Mouse (Mus musculus) c-Kit-positive CD71-positive TER-119-positive erythroid progenitor cells, embryonic 14.5 days (primary cell): ENCODE data around the gene Arhgap18.

Source experiments
- DNase-seq: peaks from one replicate; pipeline ENCODE4 v3.0.0-alpha.2; 2013; ENCODE audit warnings: low spot score

Gene Arhgap18

DNA sequence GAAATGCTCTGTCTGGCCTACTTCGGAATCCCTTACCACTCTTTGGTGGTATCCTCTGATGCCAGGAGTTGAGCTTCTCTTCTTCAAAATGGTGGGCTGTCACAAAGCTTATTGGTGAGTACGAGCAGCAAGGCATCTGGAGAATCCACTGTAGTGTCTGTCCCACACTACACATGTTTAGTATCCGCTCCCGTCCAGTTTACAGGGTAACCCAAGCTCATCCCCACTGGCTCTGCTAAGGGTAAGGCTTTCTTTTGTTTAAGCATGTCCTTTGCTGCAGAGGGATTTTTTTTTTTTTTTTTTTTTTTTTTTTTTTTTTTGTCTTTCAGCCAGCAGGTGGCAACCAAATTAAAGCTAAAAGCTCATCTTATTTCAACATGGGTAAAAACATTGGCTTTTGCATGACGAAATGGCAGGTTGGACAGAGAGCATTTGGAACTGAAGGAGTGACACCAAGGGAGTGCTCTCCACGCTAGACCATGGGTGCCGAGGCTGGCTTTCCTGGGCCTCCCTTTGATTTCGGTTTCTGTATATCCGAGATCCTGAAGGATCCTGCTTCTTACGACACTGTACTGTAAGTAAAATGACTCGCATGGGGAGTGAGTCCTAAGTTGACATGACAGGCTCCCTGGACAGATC lies at the start of gene Arhgap18:
Gene Arhgap18, plus strand, starts transcription at position 493 of the 639 bp plus-strand sequence.
- DNase-seq, result no peak

- no peak for DNase-seq
Measured at GRCm38 (mm10) chr10:26710458-26711011, 42.7 kb upstream of the Arhgap18 start.

GRCm38 (mm10) chr10:26711068-26711467 lies 42.2 kb upstream of the Arhgap18 start:
- DNase-seq, result peak; percentile 21

DNA sequence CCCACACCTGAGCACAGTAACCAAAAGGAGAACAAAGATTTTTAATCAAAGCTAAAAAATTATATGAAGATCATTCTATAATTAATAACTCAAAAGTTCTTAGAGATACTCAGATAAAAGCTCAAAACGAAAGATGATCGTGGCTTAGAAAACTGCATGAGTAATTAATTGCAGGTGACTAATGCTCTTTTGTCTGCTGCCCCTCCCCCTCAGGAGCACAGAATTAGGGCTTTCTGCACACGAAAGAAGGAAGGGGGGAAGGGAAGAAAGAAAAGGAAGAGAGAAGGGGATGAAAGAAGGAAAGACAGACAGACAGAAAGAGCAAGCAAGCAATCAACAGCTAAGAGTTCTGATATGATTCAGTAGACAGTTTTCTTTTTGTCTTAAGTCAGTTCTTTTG lies 39.2 kb upstream of the Arhgap18 start:
- DNase-seq, result no peak

DNA sequence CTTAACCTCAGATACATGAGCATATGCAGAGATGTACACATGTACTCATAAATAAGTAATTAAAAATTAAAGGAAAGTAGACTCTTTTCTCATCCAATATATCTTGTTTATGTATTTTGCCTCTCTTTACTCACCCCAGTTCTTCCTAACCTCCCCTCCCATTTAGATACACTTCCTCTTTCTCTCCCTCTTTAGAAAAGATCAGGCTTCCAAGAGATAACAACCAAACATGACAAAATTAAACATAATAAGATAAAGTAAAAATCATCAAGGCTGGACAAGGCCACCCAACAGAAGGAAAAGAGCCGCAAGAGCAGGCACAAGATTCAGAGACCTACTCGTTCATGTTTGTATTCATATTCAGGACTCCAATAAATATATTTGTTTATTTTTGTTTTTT lies 28.5 kb upstream of the Arhgap18 start:
- DNase-seq, result no peak

DNA sequence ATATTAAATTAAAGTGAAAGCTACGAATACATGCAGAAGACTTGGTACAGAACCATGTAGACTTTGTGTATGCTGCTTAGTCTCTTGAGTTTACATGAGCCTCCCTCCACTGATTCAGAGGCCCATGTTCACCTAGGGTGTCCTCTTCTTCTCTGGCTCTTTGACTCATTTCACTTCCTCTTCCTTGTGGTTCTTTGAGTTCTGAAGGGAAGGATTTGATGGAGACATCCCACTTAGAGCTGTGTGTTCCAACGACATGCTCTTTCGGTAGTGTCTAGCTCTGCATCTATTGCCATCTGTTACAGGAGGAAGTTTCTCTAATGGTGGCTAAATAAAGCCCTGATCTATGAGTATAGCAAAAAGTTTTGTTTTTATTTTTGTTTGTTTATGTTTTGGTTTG lies 28.0 kb upstream of the Arhgap18 start:
- DNase-seq, result no peak

DNA sequence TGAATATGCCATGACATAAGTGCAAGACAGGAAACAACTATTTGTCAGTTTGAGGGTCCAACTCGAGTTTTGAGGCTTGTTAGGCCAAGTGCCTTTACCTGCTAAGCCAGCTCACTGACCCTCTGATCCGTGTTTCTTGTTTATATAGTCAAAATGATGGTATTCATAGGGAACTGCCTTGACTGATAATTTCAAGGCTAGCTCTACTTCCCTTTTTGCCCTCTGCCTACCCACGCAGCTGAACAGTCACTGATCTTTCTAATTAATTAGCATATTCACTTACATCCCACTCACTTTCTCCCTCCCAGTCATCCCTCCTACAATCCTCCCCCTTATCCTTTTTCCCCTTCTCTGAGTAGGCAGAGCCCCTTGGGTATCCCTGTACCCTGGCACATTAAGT lies 2.4 kb upstream of the Arhgap18 start:
- DNase-seq, result no peak

- peak; percentile 34 for DNase-seq
Measured at GRCm38 (mm10) chr10:26752064-26752928, 925 bp upstream of the Arhgap18 start.

GRCm38 (mm10) chr10:26754006-26754405 lies 785 bp downstream of the Arhgap18 start:
- DNase-seq, result no peak

DNA sequence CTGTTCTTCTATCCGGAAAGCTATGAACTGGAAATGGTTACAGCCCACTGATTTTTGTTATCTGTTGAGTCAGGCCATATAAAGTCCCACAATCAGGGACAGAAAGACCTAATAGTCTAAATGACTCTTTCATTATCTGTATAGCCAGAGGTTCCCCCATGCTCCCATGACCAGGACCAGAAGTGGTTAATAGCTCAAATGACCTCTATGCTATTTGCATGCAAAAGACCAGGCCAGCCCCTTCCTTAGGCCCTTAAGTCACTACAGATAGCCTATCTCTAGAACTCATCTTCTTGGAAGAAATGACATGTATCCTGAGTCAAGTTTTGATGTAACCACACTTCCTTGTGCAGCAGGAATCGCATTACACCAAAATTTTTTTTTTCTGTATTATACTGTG lies 4.0 kb downstream of the Arhgap18 start:
- no peak for DNase-seq

GRCm38 (mm10) chr10:26759469-26759868 lies 6.2 kb downstream of the Arhgap18 start:
- no peak for DNase-seq

DNA sequence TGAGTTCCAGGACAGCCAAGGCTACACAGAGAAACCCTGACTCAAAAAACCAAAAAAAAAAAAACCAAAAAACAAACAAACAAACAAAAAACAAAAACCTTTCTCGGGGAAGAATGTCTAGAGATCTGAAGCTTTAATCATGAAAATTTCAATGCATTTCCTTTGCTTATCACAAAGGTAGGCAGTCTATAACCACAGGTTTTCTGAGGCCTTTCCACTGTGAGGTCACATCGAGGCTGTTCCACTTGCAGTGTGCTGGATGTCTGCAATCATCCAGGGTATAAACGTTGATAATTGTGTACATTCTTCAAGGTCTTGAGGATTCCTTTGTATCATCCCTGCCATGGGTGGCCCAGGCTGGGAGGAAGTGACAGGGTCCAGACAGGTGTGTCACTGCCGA lies 7.9 kb downstream of the Arhgap18 start:
- no peak for DNase-seq

DNA sequence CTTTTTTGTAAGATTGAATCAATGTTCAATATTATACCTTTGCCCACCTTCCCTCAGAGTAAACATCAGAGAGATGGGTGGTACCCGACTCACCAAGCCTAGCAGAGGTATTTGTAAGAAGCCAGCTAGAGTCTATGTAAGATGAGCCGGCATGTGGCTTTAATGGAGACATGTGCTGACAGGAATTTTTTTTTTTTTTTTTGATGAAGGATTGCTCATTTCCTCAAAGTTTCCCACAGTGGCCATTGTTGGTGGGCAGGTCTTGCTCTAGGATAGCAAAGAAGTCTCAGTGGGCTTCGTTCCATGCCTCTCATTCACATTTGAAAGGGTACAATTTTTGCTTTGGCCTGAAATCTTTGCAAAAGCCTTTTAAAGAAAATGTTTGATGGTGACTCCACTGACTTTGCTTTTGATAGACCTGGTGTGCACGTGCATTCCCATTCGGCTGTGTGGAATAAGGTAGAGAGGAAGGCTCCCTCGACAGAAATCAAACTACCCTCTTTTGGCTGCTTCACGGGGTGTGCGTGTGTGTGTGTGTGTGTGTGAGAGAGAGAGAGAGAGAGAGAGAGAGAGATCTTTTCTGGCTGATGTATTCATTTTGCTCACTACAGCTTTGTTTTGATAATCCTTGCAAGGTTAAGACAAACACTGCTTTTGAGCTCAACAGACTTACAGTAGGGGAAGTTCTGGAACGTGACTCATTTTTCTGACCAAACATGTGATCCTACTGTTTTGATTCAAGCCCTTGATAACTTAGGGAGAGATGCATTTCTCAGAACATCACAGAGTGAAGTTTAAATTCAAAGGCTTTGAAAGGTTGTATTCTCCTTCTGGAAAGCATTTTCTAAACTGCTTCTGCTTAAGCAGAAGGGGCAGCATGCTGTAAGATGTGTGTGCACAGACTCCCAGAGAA lies 9.0 kb downstream of the Arhgap18 start:
- no peak for DNase-seq

DNA sequence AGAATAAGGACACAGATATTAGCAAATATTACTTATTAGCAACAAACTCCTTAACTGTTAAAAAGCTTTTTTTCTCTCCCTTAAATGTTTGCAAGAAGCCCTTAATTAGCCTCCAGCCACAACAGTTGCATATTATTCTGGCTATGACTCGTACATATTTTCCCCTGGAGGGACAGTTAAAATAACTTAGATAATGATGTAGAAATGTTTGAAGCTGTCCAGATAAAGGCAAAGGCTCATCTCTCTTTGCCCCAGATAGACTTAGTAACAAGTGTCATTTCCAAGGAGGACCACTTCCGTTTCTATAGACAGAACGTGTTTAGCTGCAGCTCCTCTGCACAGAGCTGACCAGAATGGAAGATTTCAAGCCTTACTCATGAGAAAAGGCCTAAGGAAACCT lies 14.0 kb downstream of the Arhgap18 start:
- DNase-seq, result no peak

- DNase-seq, result no peak
Measured at GRCm38 (mm10) chr10:26768943-26769342, 15.7 kb downstream of the Arhgap18 start.

DNA sequence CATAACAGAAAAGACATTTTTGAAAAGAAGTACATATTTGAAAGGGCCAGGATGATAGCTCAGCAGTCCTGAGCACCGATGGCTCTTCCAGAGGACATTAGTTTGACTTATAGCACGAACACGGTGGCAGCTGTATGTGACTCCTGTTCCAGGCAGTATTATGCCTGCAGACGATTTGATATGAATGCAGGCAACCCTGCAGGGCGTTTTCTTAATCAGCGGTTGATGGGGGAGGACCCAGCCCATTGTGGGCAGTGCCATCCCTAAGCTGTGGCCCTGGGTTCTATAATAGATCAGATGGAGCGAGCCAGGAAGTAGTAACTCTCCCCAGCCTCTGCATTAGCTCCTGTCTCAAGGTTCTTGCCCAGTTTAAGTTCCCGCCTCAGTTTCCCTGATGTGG lies 16.8 kb downstream of the Arhgap18 start:
- peak; percentile 27 for DNase-seq

- DNase-seq, result peak; percentile 68
Measured at GRCm38 (mm10) chr10:26771938-26772623, 18.9 kb downstream of the Arhgap18 start.

DNA sequence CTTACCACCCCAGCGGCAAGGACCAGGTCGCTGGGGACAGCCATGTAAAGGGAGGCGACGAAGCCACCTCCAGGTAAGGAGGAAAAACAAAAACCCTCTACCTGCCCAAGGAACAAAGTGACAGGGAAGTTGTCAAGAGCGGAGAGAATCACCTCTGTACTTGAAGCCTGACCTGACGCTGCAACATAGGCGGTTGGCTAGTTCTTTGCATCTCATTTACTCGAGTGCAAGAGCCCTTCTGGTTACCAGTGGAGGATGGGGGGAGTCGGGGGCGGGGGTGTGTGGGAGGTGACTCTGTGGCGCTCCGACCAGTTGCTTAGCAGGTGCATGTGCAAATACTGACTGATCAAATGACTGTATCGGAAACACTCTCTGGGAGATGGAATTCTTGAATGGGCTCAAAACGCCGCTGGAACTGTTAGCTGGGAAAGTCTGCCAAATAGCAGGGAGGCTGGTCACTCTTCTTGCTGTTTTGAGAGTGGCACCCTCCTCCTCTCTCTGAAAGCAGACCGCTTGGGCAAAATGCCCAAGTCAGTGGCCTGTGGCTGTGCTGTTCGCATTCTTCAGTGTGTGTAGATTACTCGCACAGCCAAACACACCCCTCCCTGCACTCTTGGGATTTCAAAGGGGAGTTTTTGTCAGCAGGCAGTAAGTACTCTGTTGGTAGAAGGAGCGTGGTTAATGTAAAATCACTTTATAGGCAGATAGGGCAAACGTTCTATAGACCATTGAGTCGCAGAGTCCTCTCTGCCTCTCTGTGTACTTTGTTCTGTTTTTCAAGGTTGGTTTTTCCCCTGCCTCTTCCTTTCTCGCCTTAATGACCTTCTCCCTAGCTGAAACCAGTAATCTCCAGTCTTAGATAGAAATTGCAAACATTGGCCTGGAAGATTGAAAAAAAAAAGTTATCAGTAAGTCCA lies 19.7 kb downstream of the Arhgap18 start:
- no peak for DNase-seq

DNA sequence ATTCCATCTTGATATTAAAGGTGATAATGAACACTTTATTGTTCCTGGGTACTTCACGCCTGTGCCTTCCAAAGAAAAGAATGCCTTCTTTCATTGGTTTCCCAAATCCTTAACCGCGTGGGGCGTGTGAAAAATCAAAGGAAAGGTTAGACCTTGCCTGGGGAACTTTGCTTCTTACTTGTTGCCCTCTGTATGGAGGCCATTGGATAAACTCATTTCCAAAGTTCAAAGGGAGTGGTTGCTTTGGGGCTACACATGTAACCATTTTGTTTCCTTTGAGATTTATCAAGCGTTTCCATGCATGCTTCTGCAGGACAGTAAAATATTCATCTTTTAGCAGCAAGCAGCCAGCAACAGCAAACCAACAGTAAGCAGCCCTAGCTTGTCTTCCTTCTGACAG lies 20.3 kb downstream of the Arhgap18 start:
- DNase-seq, result no peak

DNA sequence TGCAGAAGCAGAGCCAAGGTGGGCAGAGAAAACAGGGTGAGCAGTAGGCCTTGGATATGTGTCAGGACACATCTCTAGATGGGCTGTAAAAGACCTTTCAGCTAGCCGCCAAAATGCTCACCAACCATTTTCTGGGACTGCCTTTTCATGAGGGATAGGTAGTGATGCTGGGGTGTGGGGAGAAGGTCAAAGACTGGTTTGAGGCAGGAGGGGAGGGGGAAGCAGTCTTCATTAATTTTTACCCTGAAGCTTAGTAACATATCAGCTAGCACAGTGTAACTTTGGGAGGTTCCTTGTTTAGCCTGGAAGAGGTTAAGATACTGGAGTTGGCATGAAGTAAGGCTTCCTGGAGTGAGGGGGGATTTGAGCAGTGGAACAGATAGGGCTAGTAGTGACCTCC lies 21.0 kb downstream of the Arhgap18 start:
- no peak for DNase-seq
